ENCODE assay signal across 26 mouse cellular contexts in genomic region chr2:112298221-112298620, GRCm38 (mm10). TPM values are rescaled to one million over a fixed set of nuclear protein-coding genes. Genes with fewer than 3 reads are reported as not detected.
DNase-seq lines count a peak whose midpoint lies in the region; ATAC-seq and TF ChIP-seq lines count a peak whose summit lies in the region.
"Had no signal": no experiment of that assay in that cellular context is flagged by ENCODE, and none has a peak within 500 bp of the region (broad histone marks: within the 10 kb centered on the region; RNA-seq: fewer than 3 reads in every experiment).

No protein-coding gene starts in this region.

- peak; percentile 73 for ATAC-seq in intestine, embryonic 16.5 days
- ATAC-seq in intestine, embryonic 15.5 days, result no peak
- no peak for ATAC-seq in kidney, embryonic 16.5 days (ENCODE audit: low FRiP score, low TSS enrichment)
- peak; percentile 67 for ATAC-seq in intestine, postnatal 0 days
- ATAC-seq: forebrain, embryonic 14.5 days had no signal

- no peak overlapping the region for H3K4me2 ChIP-seq in intestine, embryonic 16.5 days (ENCODE audit: low read depth, low read length)
- no peak overlapping the region for H3K4me2 ChIP-seq in intestine, embryonic 15.5 days (replicated peaks)
- no peak overlapping the region for H3K4me2 ChIP-seq in kidney, embryonic 16.5 days (replicated peaks; ENCODE audit: low read depth, low read length)
- H3K4me2 ChIP-seq in intestine, postnatal 0 days (replicated peaks; ENCODE audit: low read depth), result no peak overlapping the region
- H3K4me2 ChIP-seq: embryonic facial prominence, embryonic 13.5 days; embryonic facial prominence, embryonic 15.5 days; forebrain, embryonic 12.5 days had no signal

- no peak overlapping the region for H3K9ac ChIP-seq in intestine, embryonic 16.5 days (ENCODE audit: low read depth, low read length)
- no peak overlapping the region for H3K9ac ChIP-seq in intestine, embryonic 15.5 days
- no peak overlapping the region for H3K9ac ChIP-seq in kidney, embryonic 16.5 days (replicated peaks; ENCODE audit: low read length)
- no peak overlapping the region for H3K9ac ChIP-seq in intestine, postnatal 0 days (ENCODE audit: low read depth, low read length)
- H3K9ac ChIP-seq: embryonic facial prominence, embryonic 13.5 days; embryonic facial prominence, embryonic 15.5 days; forebrain, embryonic 12.5 days had no signal

- TF ChIP-seq POLR2A in small intestine, adult 2 months (IDR thresholded peaks at IDR 0.05; ENCODE audit: low read depth, low read length), result no peak

- 71% methylated on average over 4 of the region's 4 CpGs for WGBS in intestine, embryonic 16.5 days
- WGBS in intestine, embryonic 15.5 days, result 82% methylated on average over 4 of the region's 4 CpGs
- WGBS in kidney, embryonic 16.5 days, result 89% methylated on average over 4 of the region's 4 CpGs
- 40% methylated on average over 4 of the region's 4 CpGs for WGBS in intestine, postnatal 0 days
- 35% methylated on average over 4 of the region's 4 CpGs for WGBS in small intestine, adult 2 months

- H3K27ac ChIP-seq in intestine, embryonic 16.5 days (ENCODE audit: low read length), result no peak overlapping the region
- H3K27ac ChIP-seq in intestine, embryonic 15.5 days, result no peak overlapping the region
- H3K27ac ChIP-seq in kidney, embryonic 16.5 days (ENCODE audit: low read length), result no peak overlapping the region
- no peak overlapping the region for H3K27ac ChIP-seq in intestine, postnatal 0 days (ENCODE audit: low read depth, low read length)
- H3K27ac ChIP-seq in small intestine, adult 2 months (ENCODE audit: insufficient read depth, low read depth, low read length), result peak overlapping the region; percentile 71
- H3K27ac ChIP-seq: embryonic facial prominence, embryonic 13.5 days; embryonic facial prominence, embryonic 15.5 days; forebrain, embryonic 10.5 days; forebrain, embryonic 12.5 days had no signal

- DNase-seq in kidney, adult 9 months, result peak; percentile 24
- DNase-seq in right cerebral cortex, adult 2 months (ENCODE audit: low spot score in 2 of 2), result no peak
- DNase-seq: adrenal gland, adult 2 months; adrenal gland, postnatal 10 days; adrenal gland, postnatal 25 days; cerebellum, adult 11 months; cerebellum, adult 18-20 months; cerebellum, adult 8-10 months; cerebellum, adult 9-11 months; cerebellum, postnatal 14 days; cerebellum, postnatal 36 days; embryo, embryonic 11 days had no signal

- H3K4me1 ChIP-seq in intestine, embryonic 16.5 days (ENCODE audit: control insufficient read depth, insufficient read depth, low read length), result peaks cover 3% of the 10 kb centered on the region; the same call in 1 of the 2 replicates
- H3K4me1 ChIP-seq in intestine, embryonic 15.5 days (replicated peaks), result no peaks in the 10 kb centered on the region
- H3K4me1 ChIP-seq in kidney, embryonic 16.5 days (ENCODE audit: insufficient read depth, low read length), result no peaks in the 10 kb centered on the region
- H3K4me1 ChIP-seq in intestine, postnatal 0 days (replicated peaks; ENCODE audit: control insufficient read depth, insufficient read depth, low read length), result 0 out of 2 replicates have a peak, but pooled peaks cover 6% of the 10 kb centered on the region
- H3K4me1 ChIP-seq in small intestine, adult 2 months (ENCODE audit: control insufficient read depth, insufficient read depth, insufficient read length, low read length), result peaks cover 10% of the 10 kb centered on the region; the same call in 1 of the 2 replicates
- H3K4me1 ChIP-seq: embryonic facial prominence, embryonic 13.5 days; embryonic facial prominence, embryonic 15.5 days; forebrain, embryonic 10.5 days; forebrain, embryonic 12.5 days had no signal

- TF ChIP-seq CTCF in intestine, postnatal 0 days (IDR thresholded peaks at IDR 0.05; ENCODE audit: low read depth), result no peak
- TF ChIP-seq CTCF in small intestine, adult 2 months (IDR thresholded peaks at IDR 0.05; ENCODE audit: extremely low read depth, insufficient read length, insufficient replicate concordance, low read depth, low read length), result no peak

- no peaks in the 10 kb centered on the region for H3K36me3 ChIP-seq in intestine, embryonic 16.5 days (ENCODE audit: control insufficient read depth, insufficient read depth, low read length)
- H3K36me3 ChIP-seq in intestine, embryonic 15.5 days, result no peaks in the 10 kb centered on the region
- no peaks in the 10 kb centered on the region for H3K36me3 ChIP-seq in kidney, embryonic 16.5 days (ENCODE audit: insufficient read depth, low read length)
- H3K36me3 ChIP-seq in intestine, postnatal 0 days (ENCODE audit: control insufficient read depth, insufficient read depth), result 0 out of 2 replicates have a peak, but pooled peaks cover 6% of the 10 kb centered on the region
- peaks cover 8% of the 10 kb centered on the region for H3K36me3 ChIP-seq in small intestine, adult 2 months (ENCODE audit: control insufficient read depth, insufficient read depth, low read length)
- H3K36me3 ChIP-seq: embryonic facial prominence, embryonic 13.5 days; forebrain, embryonic 10.5 days; forebrain, embryonic 12.5 days had no signal

- H3K4me3 ChIP-seq in intestine, embryonic 16.5 days (ENCODE audit: low read length), result no peak overlapping the region
- no peak overlapping the region for H3K4me3 ChIP-seq in intestine, embryonic 15.5 days (replicated peaks)
- H3K4me3 ChIP-seq in kidney, embryonic 16.5 days (ENCODE audit: low read length), result no peak overlapping the region
- no peak overlapping the region for H3K4me3 ChIP-seq in intestine, postnatal 0 days (ENCODE audit: low read depth, low read length)
- H3K4me3 ChIP-seq in small intestine, adult 2 months (ENCODE audit: low read depth, low read length), result no peak overlapping the region
- H3K4me3 ChIP-seq: embryonic facial prominence, embryonic 13.5 days; embryonic facial prominence, embryonic 15.5 days; erythroblast, embryonic 14.5 days; forebrain, embryonic 10.5 days; forebrain, embryonic 12.5 days had no signal

- H3K27me3 ChIP-seq in intestine, embryonic 16.5 days (replicated peaks; ENCODE audit: control insufficient read depth, insufficient read depth, low read length), result no peaks in the 10 kb centered on the region
- no peaks in the 10 kb centered on the region for H3K27me3 ChIP-seq in intestine, embryonic 15.5 days (replicated peaks)
- no peaks in the 10 kb centered on the region for H3K27me3 ChIP-seq in kidney, embryonic 16.5 days (ENCODE audit: insufficient read depth, low read length)
- H3K27me3 ChIP-seq in intestine, postnatal 0 days (replicated peaks; ENCODE audit: control insufficient read depth, insufficient read depth, low read length), result no peaks in the 10 kb centered on the region
- no peaks in the 10 kb centered on the region for H3K27me3 ChIP-seq in small intestine, adult 2 months (ENCODE audit: control insufficient read depth, insufficient read depth, low read length)
- H3K27me3 ChIP-seq: embryonic facial prominence, embryonic 13.5 days; embryonic facial prominence, embryonic 15.5 days; forebrain, embryonic 12.5 days had no signal

- H3K9me3 ChIP-seq in intestine, embryonic 16.5 days (ENCODE audit: control insufficient read depth, low read length), result no peaks in the 10 kb centered on the region
- H3K9me3 ChIP-seq in intestine, embryonic 15.5 days, result no peaks in the 10 kb centered on the region
- no peaks in the 10 kb centered on the region for H3K9me3 ChIP-seq in kidney, embryonic 16.5 days (ENCODE audit: low read length)
- H3K9me3 ChIP-seq in intestine, postnatal 0 days (ENCODE audit: control insufficient read depth), result no peaks in the 10 kb centered on the region
- H3K9me3 ChIP-seq: embryonic facial prominence, embryonic 13.5 days; embryonic facial prominence, embryonic 15.5 days; forebrain, embryonic 10.5 days; forebrain, embryonic 12.5 days had no signal

RNA-seq across cellular contexts. Expression of gene Gm21985, which starts 32.1 kb away (rescaled TPM):
- polyA plus RNA-seq in intestine, embryonic 16.5 days (2015; fragmentation: Nextera tagmentation; extraction: Ambion mirVana), result not detected in 2 replicates
- not detected in 2 replicates for polyA plus RNA-seq in intestine, embryonic 15.5 days (2015; fragmentation: Nextera tagmentation; extraction: Ambion mirVana)
- not detected in 2 replicates for polyA plus RNA-seq in kidney, embryonic 16.5 days (2015; fragmentation: Nextera tagmentation; extraction: Ambion mirVana)
- not detected in 2 replicates for polyA plus RNA-seq in intestine, postnatal 0 days (2015; fragmentation: Nextera tagmentation; extraction: Ambion mirVana)
- polyA plus RNA-seq in small intestine, adult 2 months (2012; rRNA removed), result not detected in 2 replicates
- polyA plus RNA-seq: adrenal gland, adult 2 months; brain, embryonic 14.5 days; C2C12; embryonic facial prominence, embryonic 11.5 days; embryonic facial prominence, embryonic 13.5 days; embryonic facial prominence, embryonic 15.5 days; erythroblast, embryonic 14.5 days; forebrain, embryonic 10.5 days; forebrain, embryonic 12.5 days; forebrain, embryonic 14.5 days had no signal

RNA-seq across cellular contexts. Expression of gene Slc12a6, which starts 32.6 kb away (rescaled TPM):
- polyA plus RNA-seq in intestine, embryonic 16.5 days (2015; fragmentation: Nextera tagmentation; extraction: Ambion mirVana), result 11.9 and 14.9 TPM in 2 replicates
- polyA plus RNA-seq in intestine, embryonic 15.5 days (2015; fragmentation: Nextera tagmentation; extraction: Ambion mirVana), result 13.8 TPM in 2 replicates
- 9.4 and 12.3 TPM in 2 replicates for polyA plus RNA-seq in kidney, embryonic 16.5 days (2015; fragmentation: Nextera tagmentation; extraction: Ambion mirVana)
- polyA plus RNA-seq in intestine, postnatal 0 days (2015; fragmentation: Nextera tagmentation; extraction: Ambion mirVana), result 6.9 and 8.0 TPM in 2 replicates
- polyA plus RNA-seq in small intestine, adult 2 months (2012; rRNA removed), result 7.6 and 17.6 TPM in 2 replicates

RNA-seq across cellular contexts. Expression of gene Nop10, which starts 36.5 kb away (rescaled TPM):
- polyA plus RNA-seq in intestine, embryonic 16.5 days (2015; fragmentation: Nextera tagmentation; extraction: Ambion mirVana), result 214 and 238 TPM in 2 replicates
- 256 and 271 TPM in 2 replicates for polyA plus RNA-seq in intestine, embryonic 15.5 days (2015; fragmentation: Nextera tagmentation; extraction: Ambion mirVana)
- polyA plus RNA-seq in kidney, embryonic 16.5 days (2015; fragmentation: Nextera tagmentation; extraction: Ambion mirVana), result 225 and 243 TPM in 2 replicates
- 114 and 120 TPM in 2 replicates for polyA plus RNA-seq in intestine, postnatal 0 days (2015; fragmentation: Nextera tagmentation; extraction: Ambion mirVana)
- 19.4 and 20.3 TPM in 2 replicates for polyA plus RNA-seq in small intestine, adult 2 months (2012; rRNA removed)

RNA-seq across cellular contexts. Expression of gene Nutm1, which starts 39.1 kb away (rescaled TPM):
- polyA plus RNA-seq in intestine, embryonic 16.5 days (2015; fragmentation: Nextera tagmentation; extraction: Ambion mirVana), result 0.04 TPM in 1 of 2 replicates, not detected in the other
- not detected in 2 replicates for polyA plus RNA-seq in intestine, embryonic 15.5 days (2015; fragmentation: Nextera tagmentation; extraction: Ambion mirVana)
- polyA plus RNA-seq in kidney, embryonic 16.5 days (2015; fragmentation: Nextera tagmentation; extraction: Ambion mirVana), result 0.04 and 0.05 TPM in 2 replicates
- polyA plus RNA-seq in intestine, postnatal 0 days (2015; fragmentation: Nextera tagmentation; extraction: Ambion mirVana), result 0.03 TPM in 1 of 2 replicates, not detected in the other
- polyA plus RNA-seq in small intestine, adult 2 months (2012; rRNA removed), result not detected in 2 replicates
- polyA plus RNA-seq: adrenal gland, adult 2 months; brain, embryonic 14.5 days; embryonic facial prominence, embryonic 11.5 days; embryonic facial prominence, embryonic 13.5 days; embryonic facial prominence, embryonic 15.5 days; erythroblast, embryonic 14.5 days; forebrain, embryonic 12.5 days; forebrain, embryonic 14.5 days had no signal

RNA-seq across cellular contexts. Expression of gene Lpcat4, which starts 59.0 kb away (rescaled TPM):
- polyA plus RNA-seq in intestine, embryonic 16.5 days (2015; fragmentation: Nextera tagmentation; extraction: Ambion mirVana), result 19.9 and 22.6 TPM in 2 replicates
- polyA plus RNA-seq in intestine, embryonic 15.5 days (2015; fragmentation: Nextera tagmentation; extraction: Ambion mirVana), result 22.8 and 23.8 TPM in 2 replicates
- polyA plus RNA-seq in kidney, embryonic 16.5 days (2015; fragmentation: Nextera tagmentation; extraction: Ambion mirVana), result 28.0 and 30.0 TPM in 2 replicates
- 8.4 TPM in 2 replicates for polyA plus RNA-seq in intestine, postnatal 0 days (2015; fragmentation: Nextera tagmentation; extraction: Ambion mirVana)
- 28.5 and 38.7 TPM in 2 replicates for polyA plus RNA-seq in small intestine, adult 2 months (2012; rRNA removed)

Comparison
In these comparisons a context has a peak if more than half of its experiments do, and no peak if none do; other contexts are left out.
1. ATAC-seq: peak in intestine, embryonic 16.5 days (single experiment) and intestine, postnatal 0 days (single experiment); none in intestine, embryonic 15.5 days (single experiment) and kidney, embryonic 16.5 days (single experiment).